Mouse (Mus musculus) layer of hippocampus, adult 18-20 months (tissue): ENCODE measurements around the gene Gpr27. TPM values are rescaled to one million over a fixed set of nuclear protein-coding genes. Genes with fewer than 3 reads are reported as not detected.

Experiments used
- DNase-seq, 2 experiments: peaks; one replicate each; pipeline ENCODE4 v3.0.0; 2022; ENCODE audit warnings: low spot score in 2 of 2
- total RNA-seq, 2 experiments: library from RNA; stranded (reverse); gene quantifications; 2 replicates each; pipeline ENCODE4 v1.2.3; 2021

Gene Gpr27
- total RNA-seq, 2 experiments from 2014 or later, result 57.6 to 61.4 TPM

GRCm38 (mm10) chr6:99674482-99674881 is 18.0 kb upstream of the Gpr27 start:
- DNase-seq, result no peak

- DNase-seq, result no peak
Measured at GRCm38 (mm10) chr6:99677325-99677724, 15.2 kb upstream of the Gpr27 start.

GRCm38 (mm10) chr6:99678108-99678507 is 14.4 kb upstream of the Gpr27 start:
- DNase-seq, result no peak

- DNase-seq, result no peak
Measured at GRCm38 (mm10) chr6:99683974-99684373, 8.5 kb upstream of the Gpr27 start.

- DNase-seq, result no peak
Measured at GRCm38 (mm10) chr6:99684899-99685298, 7.6 kb upstream of the Gpr27 start.

GRCm38 (mm10) chr6:99688513-99688912 is 4.0 kb upstream of the Gpr27 start:
- DNase-seq, result no peak

GRCm38 (mm10) chr6:99691666-99692205 is 743 bp upstream of the Gpr27 start:
- no peak for DNase-seq

- peak in 1 of 2 experiments; percentile 31 for DNase-seq
Measured at GRCm38 (mm10) chr6:99692916-99693841, 700 bp downstream of the Gpr27 start.

GRCm38 (mm10) chr6:99700484-99700883 is 8.0 kb downstream of the Gpr27 start:
- DNase-seq, result no peak

- no peak for DNase-seq
Measured at GRCm38 (mm10) chr6:99711576-99712101, 19.2 kb downstream of the Gpr27 start.

GRCm38 (mm10) chr6:99713256-99713655 is 20.8 kb downstream of the Gpr27 start:
- no peak for DNase-seq

- no peak for DNase-seq
Measured at GRCm38 (mm10) chr6:99715191-99715590, 22.7 kb downstream of the Gpr27 start.

- no peak for DNase-seq
Measured at GRCm38 (mm10) chr6:99715913-99716312, 23.4 kb downstream of the Gpr27 start.

- no peak for DNase-seq
Measured at GRCm38 (mm10) chr6:99721032-99721431, 28.6 kb downstream of the Gpr27 start.

GRCm38 (mm10) chr6:99722390-99722789 is 29.9 kb downstream of the Gpr27 start:
- DNase-seq, result no peak

GRCm38 (mm10) chr6:99725971-99726561 is 33.6 kb downstream of the Gpr27 start, which contains the start of gene Prok2:
TSS of gene Prok2 (minus strand) at chr6:99726392.
- DNase-seq, result no peak

- DNase-seq, result no peak
Measured at GRCm38 (mm10) chr6:99726576-99727303, 34.3 kb downstream of the Gpr27 start.

GRCm38 (mm10) chr6:99729853-99730252 is 37.4 kb downstream of the Gpr27 start:
- no peak for DNase-seq

- no peak for DNase-seq
Measured at GRCm38 (mm10) chr6:99731926-99732325, 39.4 kb downstream of the Gpr27 start.

GRCm38 (mm10) chr6:99732673-99733072 is 40.2 kb downstream of the Gpr27 start:
- no peak for DNase-seq

GRCm38 (mm10) chr6:99734666-99735065 is 42.2 kb downstream of the Gpr27 start:
- no peak for DNase-seq
